Mouse (Mus musculus) forebrain, embryonic 12.5 days (tissue): Measurements from ENCODE around the gene Dnaja1. TPM values are rescaled to one million over a fixed set of nuclear protein-coding genes. Genes with fewer than 3 reads are reported as not detected.

ENCODE experiments used
- ATAC-seq: fragments of 200-750 bp; cut with Nextera tagmentation; 2 replicates; pipeline ENCODE4 v1.8.0; 2017; ENCODE audit warnings: moderate TSS enrichment; ENCODE audit not compliant: low FRiP score
- H3K27ac ChIP-seq: fragments of 300-500 bp; sonication (generic); 2 replicates; pipeline ENCODE4 v1.5.1; 2016; ENCODE audit warnings: mild to moderate bottlenecking
- H3K27me3 ChIP-seq: fragments of 300-500 bp; sonication (generic); 2 replicates; pipeline ENCODE4 v1.6.1; 2016; ENCODE audit warnings: mild to moderate bottlenecking
- H3K36me3 ChIP-seq: fragments of 300-500 bp; sonication (generic); replicated peaks from 2 replicates; pipeline ENCODE4 v1.6.1; 2016; ENCODE audit warnings: mild to moderate bottlenecking
- H3K4me1 ChIP-seq: fragments of 300-500 bp; sonication (generic); 2 replicates; pipeline ENCODE4 v1.6.1; 2016
- H3K4me2 ChIP-seq: fragments of 300-500 bp; sonication (generic); 2 replicates; pipeline ENCODE4 v1.6.1; 2016; ENCODE audit warnings: mild to moderate bottlenecking, moderate library complexity
- H3K4me3 ChIP-seq: fragments of 300-500 bp; sonication (generic); replicated peaks from 2 replicates; pipeline ENCODE4 v1.5.1; 2016; ENCODE audit warnings: mild to moderate bottlenecking
- H3K9ac ChIP-seq: fragments of 300-500 bp; sonication (generic); 2 replicates; pipeline ENCODE4 v1.6.1; 2016; ENCODE audit warnings: mild to moderate bottlenecking
- H3K9me3 ChIP-seq: fragments of 300-500 bp; sonication (generic); 2 replicates; pipeline ENCODE4 v1.6.1; 2016
- WGBS: fragments of 180-500 bp; shearing (Covaris S2); methylation state at CpG from one replicate; pipeline ENCODE4 v1.1.7; 2016; 5-methylcytosine and 5-hydroxymethylcytosine counted together
- polyA plus RNA-seq: library from polyadenylated mRNA; unstranded; fragments of >200 nt; fragmentation: Nextera tagmentation; extraction: Ambion mirVana; gene quantifications from 2 replicates; pipeline ENCODE4 v1.2.1, GENCODE M21; 2016

Gene Dnaja1
- polyA plus RNA-seq, 1 experiment from 2014 or later = 669 TPM

DNA sequence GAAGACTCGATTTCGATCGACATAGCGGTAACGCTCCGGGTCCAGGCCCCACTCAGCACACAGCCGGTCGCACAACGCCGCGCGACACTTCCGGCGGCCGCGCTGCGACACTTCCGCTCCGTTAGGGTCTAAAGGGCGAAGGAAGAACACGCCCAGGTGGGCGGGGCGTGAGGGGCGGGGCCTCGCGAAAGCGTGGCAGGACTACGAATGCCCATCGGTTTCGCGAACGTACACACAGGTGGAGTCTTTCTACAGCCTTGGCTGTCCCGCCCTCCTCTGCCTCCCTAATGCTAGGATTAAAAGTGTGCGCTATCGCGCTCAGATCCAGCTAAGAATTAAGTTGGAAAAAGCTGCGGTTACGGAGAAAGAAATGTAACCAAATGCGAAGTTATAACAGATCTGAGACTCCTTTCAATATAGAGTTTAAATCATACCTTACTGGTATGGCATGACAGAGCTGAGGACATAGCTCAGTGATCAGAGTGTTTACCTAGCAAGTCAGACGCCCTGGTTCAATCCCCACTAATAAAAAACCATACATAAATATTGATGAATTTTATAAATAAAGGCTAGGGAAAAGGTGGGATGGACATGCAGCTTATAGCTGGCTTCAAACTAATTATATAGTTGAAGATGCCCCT is 36.0 kb downstream of the Dnaja1 start, which contains the start of gene Smu1:
TSS of gene Smu1 (minus strand) at position 144 of the 641 bp plus-strand sequence.
- Histone ChIP-seq H3K4me1 (peaks cover 6% of the 10 kb centered on the region), H3K36me3 (peaks cover 30% of the 10 kb centered on the region), H3K4me2 (peak within 1 kb of the TSS; percentile 79), H3K9ac (peak within 1 kb of the TSS; percentile 86), H3K27ac (peak within 1 kb of the TSS; percentile 46; the same call in 1 of the 2 replicates), H3K4me3 (peak within 1 kb of the TSS; percentile 97), H3K27me3 (peaks cover 17% of the 10 kb centered on the region), H3K9me3 (no peaks in the 10 kb centered on the region)
- ATAC-seq = peak; percentile 99
- under 1% methylated on average over 40 of the region's 40 CpGs for WGBS

GRCm38 (mm10) chr4:40759876-40760275 is 37.9 kb downstream of the Dnaja1 start:
- Histone ChIP-seq H3K27ac (no peak overlapping the region), H3K4me3 (no peak overlapping the region), H3K9ac (no peak overlapping the region), H3K9me3 (no peaks in the 10 kb centered on the region), H3K27me3 (peaks cover 22% of the 10 kb centered on the region), H3K4me2 (no peak overlapping the region), H3K36me3 (peaks cover 10% of the 10 kb centered on the region), H3K4me1 (peaks cover 6% of the 10 kb centered on the region)
- 65% methylated on average over 5 of the region's 5 CpGs for WGBS
- ATAC-seq = no peak

- peaks cover 11% of the 10 kb centered on the region for H3K4me1 ChIP-seq
- H3K9ac ChIP-seq = no peak overlapping the region
- WGBS = 29% methylated on average over 12 of the region's 12 CpGs
- no peaks in the 10 kb centered on the region for H3K36me3 ChIP-seq
- ATAC-seq = peak; percentile 37; the same call in 1 of the 2 replicates
- H3K4me3 ChIP-seq = no peak overlapping the region
- no peaks in the 10 kb centered on the region for H3K9me3 ChIP-seq
- H3K27ac ChIP-seq = no peak overlapping the region
- peaks cover 4% of the 10 kb centered on the region; the same call in 1 of the 2 replicates for H3K27me3 ChIP-seq
- peak overlapping the region; percentile 31 for H3K4me2 ChIP-seq
Measured at GRCm38 (mm10) chr4:40774279-40775259, 52.6 kb downstream of the Dnaja1 start.

- Histone ChIP-seq H3K27me3 (peaks cover 4% of the 10 kb centered on the region; the same call in 1 of the 2 replicates), H3K4me2 (no peak overlapping the region), H3K9me3 (no peaks in the 10 kb centered on the region), H3K27ac (no peak overlapping the region), H3K36me3 (no peaks in the 10 kb centered on the region), H3K4me3 (no peak overlapping the region), H3K4me1 (peaks cover 11% of the 10 kb centered on the region), H3K9ac (no peak overlapping the region)
- no peak for ATAC-seq
- WGBS = 83% methylated on average over 4 of the region's 4 CpGs
Measured at GRCm38 (mm10) chr4:40776416-40776815, 54.5 kb downstream of the Dnaja1 start.

DNA sequence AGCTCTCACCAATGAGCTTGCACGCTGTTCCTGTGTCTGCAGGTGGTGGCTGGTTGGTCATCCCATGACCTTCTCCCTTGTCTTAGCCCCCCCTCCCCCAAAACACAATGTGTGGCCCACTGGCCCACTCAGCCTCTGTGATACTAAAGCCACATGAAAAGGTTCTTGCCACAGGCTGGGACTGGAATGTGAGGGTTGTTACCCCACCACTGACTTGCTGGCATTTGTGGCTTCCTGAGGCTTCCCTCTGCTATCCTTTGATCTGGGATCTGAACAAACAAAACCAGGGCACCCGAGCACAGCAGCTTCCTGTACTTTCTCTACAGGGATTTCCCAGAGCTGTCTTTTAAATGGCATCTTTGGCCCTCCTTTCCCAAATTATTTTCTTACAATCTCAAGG is 55.2 kb downstream of the Dnaja1 start:
- Histone ChIP-seq H3K9me3 (no peaks in the 10 kb centered on the region), H3K27me3 (peaks cover 4% of the 10 kb centered on the region; the same call in 1 of the 2 replicates), H3K4me3 (no peak overlapping the region), H3K4me2 (no peak overlapping the region), H3K4me1 (peaks cover 11% of the 10 kb centered on the region), H3K9ac (no peak overlapping the region), H3K27ac (no peak overlapping the region), H3K36me3 (no peaks in the 10 kb centered on the region)
- 45% methylated on average over 2 of the region's 2 CpGs for WGBS
- no peak for ATAC-seq

DNA sequence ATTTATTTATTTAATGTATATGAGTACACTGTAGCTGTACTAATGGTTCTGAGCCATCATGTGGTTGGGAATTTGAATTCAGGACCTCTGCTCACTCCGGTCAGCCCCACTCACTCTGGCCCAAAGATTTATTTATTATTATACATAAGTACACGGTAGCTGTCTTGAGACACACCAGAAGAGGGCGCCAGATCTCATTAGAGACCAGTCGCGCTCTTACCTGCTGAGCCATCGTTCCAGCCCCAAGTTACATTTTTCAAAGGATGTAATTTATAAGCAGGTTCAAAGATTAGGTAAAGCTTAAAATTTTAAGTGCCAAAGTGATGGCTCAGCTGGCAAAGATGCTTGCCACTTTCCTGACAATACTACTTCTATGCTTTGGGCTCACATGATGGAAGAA is 56.7 kb downstream of the Dnaja1 start:
- Histone ChIP-seq H3K27ac (no peak overlapping the region), H3K9me3 (no peaks in the 10 kb centered on the region), H3K4me3 (no peak overlapping the region), H3K4me2 (no peak overlapping the region), H3K27me3 (peaks cover 4% of the 10 kb centered on the region; the same call in 1 of the 2 replicates), H3K4me1 (peaks cover 11% of the 10 kb centered on the region), H3K36me3 (no peaks in the 10 kb centered on the region), H3K9ac (no peak overlapping the region)
- WGBS = 86% methylated on average over 6 of the region's 6 CpGs
- ATAC-seq = no peak

- Histone ChIP-seq H3K4me2 (no peak overlapping the region), H3K9ac (no peak overlapping the region), H3K4me1 (no peaks in the 10 kb centered on the region), H3K27me3 (peaks cover 3% of the 10 kb centered on the region; the same call in 1 of the 2 replicates), H3K4me3 (no peak overlapping the region), H3K27ac (no peak overlapping the region), H3K36me3 (no peaks in the 10 kb centered on the region), H3K9me3 (no peaks in the 10 kb centered on the region)
- ATAC-seq = no peak
- WGBS = 49% methylated on average over 3 of the region's 3 CpGs
Measured at GRCm38 (mm10) chr4:40781143-40781542, 59.2 kb downstream of the Dnaja1 start.

DNA sequence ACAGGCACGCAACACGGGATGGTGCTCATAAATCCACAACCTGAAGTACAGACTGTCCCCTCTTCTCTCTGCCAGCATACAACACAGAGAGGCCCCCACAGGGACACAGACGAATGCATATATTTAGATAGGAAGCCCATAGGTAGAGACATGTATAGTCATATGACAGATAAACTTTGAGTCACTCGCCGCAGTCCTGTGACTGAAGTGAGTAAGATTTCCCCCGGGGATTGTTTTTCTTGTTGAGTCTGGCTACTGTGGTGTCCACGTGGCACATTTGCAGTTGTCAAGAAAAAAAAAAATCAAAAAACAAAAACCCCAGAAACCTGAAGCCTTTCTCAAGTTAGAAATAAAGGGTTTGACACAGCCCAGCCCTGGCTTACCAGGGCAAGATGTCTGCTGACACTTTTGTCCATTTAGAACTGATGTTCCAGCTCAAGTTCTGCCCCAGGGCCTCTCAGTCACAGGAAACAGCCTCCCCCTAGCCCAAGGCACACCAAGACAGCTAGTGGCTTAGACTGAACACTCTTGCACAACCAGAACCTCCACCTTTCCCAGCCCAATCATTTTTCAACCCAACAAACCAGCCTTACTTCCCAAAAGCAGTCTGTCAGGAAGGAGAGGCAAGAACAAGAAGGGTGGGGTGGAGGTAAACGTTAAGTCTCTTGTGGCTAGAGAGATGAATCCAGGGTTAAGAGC is 60.0 kb downstream of the Dnaja1 start:
- Histone ChIP-seq H3K36me3 (no peaks in the 10 kb centered on the region), H3K4me3 (no peak overlapping the region), H3K9ac (no peak overlapping the region), H3K4me2 (no peak overlapping the region), H3K27ac (no peak overlapping the region), H3K27me3 (no peaks in the 10 kb centered on the region), H3K4me1 (no peaks in the 10 kb centered on the region), H3K9me3 (no peaks in the 10 kb centered on the region)
- WGBS = 79% methylated on average over 8 of the region's 8 CpGs
- no peak for ATAC-seq

DNA sequence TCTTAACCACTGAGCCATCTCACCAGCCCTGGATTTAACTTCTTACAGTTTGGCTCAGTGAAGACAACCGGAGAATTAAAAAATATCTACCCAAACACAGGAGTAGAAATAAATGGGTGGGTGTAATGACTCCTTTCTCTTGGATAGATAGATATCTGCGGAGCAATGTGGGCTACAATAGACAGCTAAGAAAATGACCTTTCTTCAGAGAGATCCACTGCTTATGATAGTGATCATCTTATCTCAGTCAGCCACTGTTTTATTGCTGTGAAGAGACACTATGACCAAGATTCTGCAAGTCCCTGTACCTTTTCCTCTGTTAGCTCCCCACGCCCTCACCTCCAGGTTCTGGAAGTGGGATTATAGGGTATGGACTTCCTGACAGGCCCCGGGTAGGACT is 61.1 kb downstream of the Dnaja1 start:
- no peak overlapping the region for H3K4me2 ChIP-seq
- 95% methylated on average over 4 of the region's 4 CpGs for WGBS
- no peak for ATAC-seq
- H3K36me3 ChIP-seq = no peaks in the 10 kb centered on the region
- H3K27ac ChIP-seq = no peak overlapping the region
- no peaks in the 10 kb centered on the region for H3K27me3 ChIP-seq
- H3K4me3 ChIP-seq = no peak overlapping the region
- no peaks in the 10 kb centered on the region for H3K9me3 ChIP-seq
- H3K4me1 ChIP-seq = no peaks in the 10 kb centered on the region
- H3K9ac ChIP-seq = no peak overlapping the region

- no peak overlapping the region for H3K4me3 ChIP-seq
- no peaks in the 10 kb centered on the region for H3K36me3 ChIP-seq
- no peaks in the 10 kb centered on the region for H3K27me3 ChIP-seq
- H3K27ac ChIP-seq = no peak overlapping the region
- no peak for ATAC-seq
- H3K9me3 ChIP-seq = no peaks in the 10 kb centered on the region
- no peak overlapping the region for H3K9ac ChIP-seq
- no peak overlapping the region for H3K4me2 ChIP-seq
- 83% methylated on average over 10 of the region's 10 CpGs for WGBS
- no peaks in the 10 kb centered on the region for H3K4me1 ChIP-seq
Measured at GRCm38 (mm10) chr4:40784556-40785169, 62.7 kb downstream of the Dnaja1 start.

- Histone ChIP-seq H3K9me3 (no peaks in the 10 kb centered on the region), H3K4me1 (no peaks in the 10 kb centered on the region), H3K27me3 (no peaks in the 10 kb centered on the region), H3K4me3 (no peak overlapping the region), H3K27ac (no peak overlapping the region), H3K9ac (no peak overlapping the region), H3K36me3 (no peaks in the 10 kb centered on the region), H3K4me2 (no peak overlapping the region)
- ATAC-seq = no peak
- WGBS = 80% methylated on average over 9 of the region's 9 CpGs
Measured at GRCm38 (mm10) chr4:40785620-40786166, 63.7 kb downstream of the Dnaja1 start.
